Mouse (Mus musculus): ENCODE measurements around the gene Tbrg4. TPM values are rescaled to one million over a fixed set of nuclear protein-coding genes. Genes with fewer than 3 reads are reported as not detected.

Tbrg4 gene
- polyA plus RNA-seq, 1 experiment, result 73.9 TPM

- Histone ChIP-seq H3K27ac (ENCODE audit: insufficient read depth, low read depth, low read length) (no peak overlapping the region), H3K36me3 (ENCODE audit: control insufficient read depth, insufficient read depth, low read length) (no peaks in the 10 kb centered on the region), H3K27me3 (replicated peaks; ENCODE audit: control insufficient read depth, insufficient read depth, low read length) (no peaks in the 10 kb centered on the region), H3K4me3 (ENCODE audit: insufficient read depth, low read depth, low read length) (no peak overlapping the region), H3K4me1 (ENCODE audit: control insufficient read depth, insufficient read depth, low read length) (no peaks in the 10 kb centered on the region)
- no peak for DNase-seq
- TF ChIP-seq CTCF (conservative IDR thresholded peaks at IDR 0.05; ENCODE audit: insufficient read depth, insufficient read length, low read depth, low read length), result no peak
- TF ChIP-seq POLR2A (IDR thresholded peaks at IDR 0.05; ENCODE audit: low read depth, low read length), result no peak
- 69% methylated on average over 4 of the region's 4 CpGs for WGBS
These were observed 59.4 kb downstream of the Tbrg4 start for GRCm38 (mm10) chr11:6566496-6566895.

Other genes starting within 250 kb of the Tbrg4 start
- 47.7 and 53.7 TPM in 2 replicates for gene Zmiz2, start 237.0 kb downstream of the Tbrg4 start, polyA plus RNA-seq (2012; rRNA removed)
- gene Ppia, start 210.6 kb downstream of the Tbrg4 start, polyA plus RNA-seq (2012; rRNA removed), result 1,045 and 1,237 TPM in 2 replicates
- 60.8 and 76.1 TPM in 2 replicates for gene H2afv, start 181.6 kb downstream of the Tbrg4 start, polyA plus RNA-seq (2012; rRNA removed)
- 5.8 and 7.6 TPM in 2 replicates for gene Purb, start 150.2 kb downstream of the Tbrg4 start, polyA plus RNA-seq (2012; rRNA removed)
- 3.2 and 10.3 TPM in 2 replicates for gene Myo1g, start 105.1 kb downstream of the Tbrg4 start, polyA plus RNA-seq (2012; rRNA removed)
- 56.1 and 60.8 TPM in 2 replicates for gene Ccm2, start 79.2 kb downstream of the Tbrg4 start, polyA plus RNA-seq (2012; rRNA removed)
- gene Nacad, start 20.0 kb downstream of the Tbrg4 start, polyA plus RNA-seq (2012; rRNA removed), result 2.2 and 2.7 TPM in 2 replicates
- not detected in 2 replicates for gene Wap, start 12.6 kb upstream of the Tbrg4 start, polyA plus RNA-seq (2012; rRNA removed)
- 40.1 and 41.0 TPM in 2 replicates for gene Ramp3, start 32.5 kb upstream of the Tbrg4 start, polyA plus RNA-seq (2012; rRNA removed)
- gene Gm11983, start 211.6 kb upstream of the Tbrg4 start, polyA plus RNA-seq (2012; rRNA removed), result not detected in 2 replicates